Mouse (Mus musculus) liver, postnatal 0 days (tissue): Measurements from ENCODE around the gene Gm26602.
A peak's percentile ranks its signal among the peaks of the same experiment; 100 is the strongest.

ENCODE experiments used
- CTCF ChIP-seq: sonication (generic); IDR thresholded peaks from 2 replicates; pipeline ENCODE4 v1.5.1; 2016; ENCODE audit warnings: antibody characterized with exemption, low read depth
- EP300 ChIP-seq: IDR thresholded peaks from 2 replicates; pipeline ENCODE4 v1.6.1; 2016; ENCODE audit warnings: antibody characterized with exemption, low read depth, mild to moderate bottlenecking

- TF ChIP-seq CTCF (peak; percentile 87), EP300 (no peak)
Measured at GRCm38 (mm10) chr10:79883297-79884084, 27.2 kb upstream of the Gm26602 start.
